Mouse (Mus musculus) neural tube, embryonic 14.5 days (tissue): ENCODE measurements around the gene Zdhhc17. TPM values are rescaled to one million over a fixed set of nuclear protein-coding genes. Genes with fewer than 3 reads are reported as not detected.
A peak's percentile ranks its signal among the peaks of the same experiment; 100 is the strongest.

Experiments
- ATAC-seq: fragments of 200-750 bp; cut with Nextera tagmentation; 2 replicates; pipeline ENCODE4 v1.8.0; 2017; ENCODE audit warnings: low read depth, mild to moderate bottlenecking, moderate TSS enrichment, moderate library complexity
- H3K27ac ChIP-seq: fragments of 300-500 bp; sonication (generic); 2 replicates; pipeline ENCODE4 v1.5.1; 2014; ENCODE audit warnings: low read depth, mild to moderate bottlenecking, control low read depth, low read length, moderate library complexity, mixed read lengths
- H3K27me3 ChIP-seq: fragments of 300-500 bp; sonication (generic); 2 replicates; pipeline ENCODE4 v1.6.1; 2014; ENCODE audit warnings: low read length; ENCODE audit not compliant: control insufficient read depth, insufficient read depth
- H3K36me3 ChIP-seq: fragments of 300-500 bp; sonication (generic); 2 replicates; pipeline ENCODE4 v1.6.1; 2014; ENCODE audit warnings: low read length, mixed read lengths; ENCODE audit not compliant: control insufficient read depth, insufficient read depth
- H3K4me1 ChIP-seq: fragments of 300-500 bp; sonication (generic); 2 replicates; pipeline ENCODE4 v1.6.1; 2014; ENCODE audit warnings: low read length; ENCODE audit not compliant: control insufficient read depth, insufficient read depth
- H3K4me2 ChIP-seq: fragments of 300-500 bp; sonication (generic); 2 replicates; pipeline ENCODE4 v1.6.1; 2014; ENCODE audit warnings: mild to moderate bottlenecking, low read depth, low read length, control low read depth
- H3K4me3 ChIP-seq: fragments of 300-500 bp; sonication (generic); 2 replicates; pipeline ENCODE4 v1.5.1; 2014; ENCODE audit warnings: low read depth, low read length, control low read depth, mixed read lengths
- H3K9ac ChIP-seq: fragments of 300-500 bp; sonication (generic); replicated peaks from 2 replicates; pipeline ENCODE4 v1.6.1; 2014; ENCODE audit warnings: low read depth, mild to moderate bottlenecking, control low read depth, low read length, mixed read lengths
- H3K9me3 ChIP-seq: fragments of 300-500 bp; sonication (generic); 2 replicates; pipeline ENCODE4 v1.6.1; 2016; ENCODE audit warnings: low read length; ENCODE audit not compliant: control insufficient read depth
- WGBS: fragments of 180-500 bp; shearing (Covaris S2); extraction: QIAGEN DNeasy Blood & Tissue Kit; methylation state at CpG from one replicate; pipeline ENCODE4 v1.1.7; 2014; 5-methylcytosine and 5-hydroxymethylcytosine counted together
- polyA plus RNA-seq: library from polyadenylated mRNA; unstranded; fragments of >200 nt; fragmentation: Nextera tagmentation; extraction: Ambion mirVana; gene quantifications from 2 replicates; pipeline ENCODE4 v1.2.1, GENCODE M21; 2014

Gene Zdhhc17
- polyA plus RNA-seq, 1 experiment from 2014 or later: 90.4 TPM

GRCm38 (mm10) chr10:110992047-110992431, 17.9 kb downstream of the Zdhhc17 start:
- no peak overlapping the region for H3K4me2 ChIP-seq
- peaks cover 4% of the 10 kb centered on the region for H3K4me1 ChIP-seq
- no peak overlapping the region for H3K9ac ChIP-seq
- H3K27me3 ChIP-seq: no peaks in the 10 kb centered on the region
- no peaks in the 10 kb centered on the region for H3K36me3 ChIP-seq
- H3K4me3 ChIP-seq: no peak overlapping the region
- no peaks in the 10 kb centered on the region for H3K9me3 ChIP-seq
- peak; percentile 50; the same call in 1 of the 2 replicates for ATAC-seq
- 0 out of 2 replicates have a peak overlapping the region, but pooled peaks have one; percentile 28 for H3K27ac ChIP-seq
- WGBS: 37% methylated on average over 9 of the region's 9 CpGs

- 83% methylated on average over 6 of the region's 6 CpGs for WGBS
- Histone ChIP-seq H3K4me1 (peaks cover 4% of the 10 kb centered on the region), H3K4me2 (no peak overlapping the region), H3K27ac (no peak overlapping the region), H3K36me3 (no peaks in the 10 kb centered on the region), H3K9me3 (no peaks in the 10 kb centered on the region), H3K9ac (no peak overlapping the region), H3K4me3 (no peak overlapping the region), H3K27me3 (no peaks in the 10 kb centered on the region)
- ATAC-seq: no peak
Measured at GRCm38 (mm10) chr10:110991307-110992046, 18.5 kb downstream of the Zdhhc17 start.

GRCm38 (mm10) chr10:110989729-110990128, 20.2 kb downstream of the Zdhhc17 start:
- H3K36me3 ChIP-seq: no peaks in the 10 kb centered on the region
- no peak overlapping the region for H3K27ac ChIP-seq
- H3K4me1 ChIP-seq: peaks cover 4% of the 10 kb centered on the region
- H3K9ac ChIP-seq: no peak overlapping the region
- no peak for ATAC-seq
- H3K27me3 ChIP-seq: no peaks in the 10 kb centered on the region
- no peaks in the 10 kb centered on the region for H3K9me3 ChIP-seq
- WGBS: 77% methylated on average over 2 of the region's 2 CpGs
- no peak overlapping the region for H3K4me2 ChIP-seq
- H3K4me3 ChIP-seq: no peak overlapping the region

GRCm38 (mm10) chr10:110986682-110987081, 23.3 kb downstream of the Zdhhc17 start:
- Histone ChIP-seq H3K9ac (no peak overlapping the region), H3K4me2 (no peak overlapping the region), H3K4me3 (no peak overlapping the region), H3K36me3 (no peaks in the 10 kb centered on the region), H3K27ac (no peak overlapping the region), H3K9me3 (no peaks in the 10 kb centered on the region), H3K4me1 (no peaks in the 10 kb centered on the region; the same call in 1 of the 2 replicates), H3K27me3 (no peaks in the 10 kb centered on the region)
- ATAC-seq: no peak
- WGBS: 96% methylated on average over 17 of the region's 17 CpGs

DNA sequence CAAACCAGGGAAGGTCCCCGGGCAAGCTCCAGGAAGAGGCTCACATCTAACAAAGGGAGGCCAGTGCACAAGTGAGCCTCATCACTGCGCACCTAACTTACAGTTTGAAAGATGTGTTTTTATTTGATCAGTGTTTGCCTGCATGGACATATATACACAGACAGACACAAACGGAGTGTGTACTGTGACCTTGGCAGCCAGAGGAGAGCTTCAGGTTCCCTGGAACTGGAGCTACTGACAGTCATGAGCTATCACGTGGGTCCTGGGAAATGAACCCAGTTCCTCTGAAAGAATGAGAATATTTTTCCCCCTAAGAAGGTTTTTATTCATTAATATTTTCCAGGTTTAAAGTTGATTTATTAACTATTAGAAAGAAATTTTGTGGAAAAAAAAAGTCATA, 27.2 kb downstream of the Zdhhc17 start:
- Histone ChIP-seq H3K36me3 (peaks cover 3% of the 10 kb centered on the region; the same call in 1 of the 2 replicates), H3K4me2 (no peak overlapping the region), H3K27ac (no peak overlapping the region), H3K9ac (no peak overlapping the region), H3K27me3 (no peaks in the 10 kb centered on the region), H3K4me3 (no peak overlapping the region), H3K9me3 (no peaks in the 10 kb centered on the region), H3K4me1 (no peaks in the 10 kb centered on the region)
- no peak for ATAC-seq
- 97% methylated on average over 4 of the region's 4 CpGs for WGBS

GRCm38 (mm10) chr10:110980441-110980840, 29.5 kb downstream of the Zdhhc17 start:
- Histone ChIP-seq H3K4me2 (no peak overlapping the region), H3K4me3 (no peak overlapping the region), H3K27ac (no peak overlapping the region), H3K36me3 (peaks cover 3% of the 10 kb centered on the region; the same call in 1 of the 2 replicates), H3K9ac (no peak overlapping the region), H3K4me1 (no peaks in the 10 kb centered on the region), H3K27me3 (no peaks in the 10 kb centered on the region), H3K9me3 (no peaks in the 10 kb centered on the region)
- WGBS: 95% methylated on average over 6 of the region's 6 CpGs
- no peak for ATAC-seq

DNA sequence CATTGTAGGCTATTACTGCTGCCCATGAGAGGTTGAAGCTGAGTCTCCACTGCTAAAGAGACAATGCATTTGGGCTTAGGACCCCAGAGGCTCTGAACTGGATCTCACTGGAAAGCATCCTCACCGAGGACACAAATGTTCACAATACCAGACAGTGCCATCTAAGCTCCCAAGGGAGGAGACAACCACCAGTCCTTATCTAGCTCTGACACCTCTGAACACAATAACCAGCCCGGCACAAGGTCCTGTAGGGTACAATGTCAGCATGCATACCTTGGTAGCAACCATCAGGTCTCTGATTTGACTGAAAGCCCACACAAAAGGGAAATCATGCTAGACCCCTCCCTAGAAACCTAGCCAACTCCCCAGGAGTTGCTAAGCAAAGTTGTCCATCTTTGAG, 30.5 kb downstream of the Zdhhc17 start:
- H3K27ac ChIP-seq: no peak overlapping the region
- 91% methylated on average over 2 of the region's 2 CpGs for WGBS
- H3K4me3 ChIP-seq: no peak overlapping the region
- H3K9me3 ChIP-seq: no peaks in the 10 kb centered on the region
- H3K9ac ChIP-seq: no peak overlapping the region
- peaks cover 3% of the 10 kb centered on the region; the same call in 1 of the 2 replicates for H3K36me3 ChIP-seq
- no peak overlapping the region for H3K4me2 ChIP-seq
- no peaks in the 10 kb centered on the region for H3K27me3 ChIP-seq
- no peaks in the 10 kb centered on the region for H3K4me1 ChIP-seq
- ATAC-seq: no peak

- no peaks in the 10 kb centered on the region for H3K27me3 ChIP-seq
- no peak overlapping the region for H3K27ac ChIP-seq
- no peak for ATAC-seq
- no peaks in the 10 kb centered on the region for H3K4me1 ChIP-seq
- 33% methylated on average over 2 of the region's 2 CpGs for WGBS
- H3K4me3 ChIP-seq: no peak overlapping the region
- no peak overlapping the region for H3K9ac ChIP-seq
- H3K4me2 ChIP-seq: no peak overlapping the region
- no peaks in the 10 kb centered on the region for H3K9me3 ChIP-seq
- peaks cover 3% of the 10 kb centered on the region; the same call in 1 of the 2 replicates for H3K36me3 ChIP-seq
Measured at GRCm38 (mm10) chr10:110977379-110977778, 32.6 kb downstream of the Zdhhc17 start.

DNA sequence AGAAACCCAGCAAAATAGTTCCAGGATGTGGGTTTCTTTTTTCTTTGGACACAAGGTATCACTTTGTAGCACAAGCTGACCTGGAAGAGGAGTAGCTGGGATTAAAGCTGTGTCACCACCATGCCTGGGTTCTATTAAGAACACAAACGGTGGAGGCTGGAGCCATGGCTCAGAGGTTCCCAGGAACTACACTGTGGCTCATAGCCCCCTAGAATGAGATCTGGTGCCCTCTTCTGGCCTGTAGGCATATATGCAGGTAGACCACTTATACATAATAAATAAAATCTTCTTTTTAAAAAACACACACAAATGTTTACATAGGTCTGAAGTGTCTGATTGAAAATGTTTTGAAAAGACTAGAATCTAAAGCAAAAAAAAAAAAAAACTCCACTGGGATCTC, 33.9 kb downstream of the Zdhhc17 start:
- no peak overlapping the region for H3K9ac ChIP-seq
- H3K4me3 ChIP-seq: no peak overlapping the region
- H3K4me1 ChIP-seq: no peaks in the 10 kb centered on the region
- H3K27me3 ChIP-seq: no peaks in the 10 kb centered on the region
- WGBS: 0% methylated on average over 1 of the region's 1 CpGs
- H3K36me3 ChIP-seq: peaks cover 4% of the 10 kb centered on the region; the same call in 1 of the 2 replicates
- H3K27ac ChIP-seq: no peak overlapping the region
- peak; percentile 88 for ATAC-seq
- no peak overlapping the region for H3K4me2 ChIP-seq
- H3K9me3 ChIP-seq: no peaks in the 10 kb centered on the region
